Mouse (Mus musculus): ENCODE results near the gene Sult2b1. TPM values are rescaled to one million over a fixed set of nuclear protein-coding genes. Genes with fewer than 3 reads are reported as not detected.

Sult2b1 gene
- polyA plus RNA-seq, 1 experiment, result not detected

DNA sequence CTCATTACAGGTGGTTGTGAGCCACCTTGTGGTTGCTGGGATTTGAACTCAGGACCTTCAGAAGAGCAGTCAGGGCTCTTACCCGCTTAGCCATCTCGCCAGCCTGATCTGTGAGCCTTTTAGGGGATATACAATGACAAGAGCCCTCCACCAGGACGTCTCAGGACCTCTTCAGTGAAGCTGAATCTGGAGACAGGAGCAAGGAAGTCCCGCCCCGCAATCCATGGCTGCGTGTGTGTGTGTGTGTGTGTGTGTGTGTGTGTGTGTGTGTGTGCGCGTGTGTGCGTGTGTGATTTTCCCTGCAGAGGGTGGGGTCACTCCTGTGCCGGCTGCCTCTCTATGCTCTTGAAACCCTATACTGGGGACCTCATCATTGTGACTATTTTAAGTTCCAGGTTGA, 44.6 kb downstream of the Sult2b1 start:
- no peak overlapping the region for H3K27ac ChIP-seq (ENCODE audit: control insufficient read depth, insufficient read depth, low read depth, low read length, poor library complexity)
- 66% methylated on average over 10 of the region's 10 CpGs for WGBS
- peaks cover 4% of the 10 kb centered on the region; the same call in 1 of the 2 replicates for H3K4me1 ChIP-seq (ENCODE audit: control insufficient read depth, insufficient read depth, low read length)
- no peak for TF ChIP-seq CTCF (IDR thresholded peaks at IDR 0.05; ENCODE audit: control insufficient read depth, insufficient read depth, low read length)
- TF ChIP-seq POLR2A (IDR thresholded peaks at IDR 0.05; ENCODE audit: borderline replicate concordance, control insufficient read depth, low read depth, low read length), result no peak
- H3K4me3 ChIP-seq (replicated peaks; ENCODE audit: control insufficient read depth, low read depth, low read length), result no peak overlapping the region

GRCm38 (mm10) chr7:45739162-45739763, 45.2 kb downstream of the Sult2b1 start:
- H3K4me1 ChIP-seq (ENCODE audit: control insufficient read depth, insufficient read depth, low read length), result peaks cover 4% of the 10 kb centered on the region; the same call in 1 of the 2 replicates
- TF ChIP-seq CTCF (IDR thresholded peaks at IDR 0.05; ENCODE audit: control insufficient read depth, insufficient read depth, low read length) (peak; percentile 74), POLR2A (IDR thresholded peaks at IDR 0.05; ENCODE audit: borderline replicate concordance, control insufficient read depth, low read depth, low read length) (no peak)
- no peak overlapping the region for H3K27ac ChIP-seq (ENCODE audit: control insufficient read depth, insufficient read depth, low read depth, low read length, poor library complexity)
- H3K4me3 ChIP-seq (replicated peaks; ENCODE audit: control insufficient read depth, low read depth, low read length), result no peak overlapping the region
- 8% methylated on average over 9 of the region's 9 CpGs for WGBS

DNA sequence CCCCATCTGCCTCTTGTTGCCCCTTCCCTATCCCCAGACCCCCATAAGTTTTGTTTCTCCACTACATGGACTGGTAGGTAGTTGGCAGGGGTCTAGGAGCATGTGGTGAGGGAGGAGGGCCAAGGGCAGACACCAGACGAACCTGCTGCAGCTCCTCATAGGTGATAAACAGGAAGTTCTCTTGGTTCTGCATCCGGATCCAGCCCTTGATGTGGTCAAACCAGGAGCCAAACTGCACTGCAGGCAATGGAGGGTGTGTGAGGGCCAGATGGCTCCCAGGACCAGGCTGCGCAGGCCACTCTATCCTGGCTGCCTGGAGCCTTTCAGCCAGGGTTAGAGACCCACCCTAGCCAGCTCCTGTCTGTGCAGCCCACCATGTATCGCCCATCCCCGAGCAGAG, 51.0 kb downstream of the Sult2b1 start:
- no peaks in the 10 kb centered on the region for H3K4me1 ChIP-seq (ENCODE audit: control insufficient read depth, insufficient read depth, low read length)
- TF ChIP-seq POLR2A (IDR thresholded peaks at IDR 0.05; ENCODE audit: borderline replicate concordance, control insufficient read depth, low read depth, low read length) (no peak), CTCF (IDR thresholded peaks at IDR 0.05; ENCODE audit: control insufficient read depth, insufficient read depth, low read length) (no peak)
- no peak overlapping the region for H3K27ac ChIP-seq (ENCODE audit: control insufficient read depth, insufficient read depth, low read depth, low read length, poor library complexity)
- 44% methylated on average over 5 of the region's 5 CpGs for WGBS
- no peak overlapping the region for H3K4me3 ChIP-seq (replicated peaks; ENCODE audit: control insufficient read depth, low read depth, low read length)

GRCm38 (mm10) chr7:45730727-45731431, 53.6 kb downstream of the Sult2b1 start:
- H3K4me1 ChIP-seq (ENCODE audit: control insufficient read depth, insufficient read depth, low read length), result no peaks in the 10 kb centered on the region
- whole genome bisulfite sequencing, result 47% methylated on average over 16 of the region's 16 CpGs
- TF ChIP-seq POLR2A (IDR thresholded peaks at IDR 0.05; ENCODE audit: borderline replicate concordance, control insufficient read depth, low read depth, low read length) (no peak), CTCF (IDR thresholded peaks at IDR 0.05; ENCODE audit: control insufficient read depth, insufficient read depth, low read length) (peak; percentile 59)
- H3K4me3 ChIP-seq (replicated peaks; ENCODE audit: control insufficient read depth, low read depth, low read length), result no peak overlapping the region
- no peak overlapping the region for H3K27ac ChIP-seq (ENCODE audit: control insufficient read depth, insufficient read depth, low read depth, low read length, poor library complexity)

DNA sequence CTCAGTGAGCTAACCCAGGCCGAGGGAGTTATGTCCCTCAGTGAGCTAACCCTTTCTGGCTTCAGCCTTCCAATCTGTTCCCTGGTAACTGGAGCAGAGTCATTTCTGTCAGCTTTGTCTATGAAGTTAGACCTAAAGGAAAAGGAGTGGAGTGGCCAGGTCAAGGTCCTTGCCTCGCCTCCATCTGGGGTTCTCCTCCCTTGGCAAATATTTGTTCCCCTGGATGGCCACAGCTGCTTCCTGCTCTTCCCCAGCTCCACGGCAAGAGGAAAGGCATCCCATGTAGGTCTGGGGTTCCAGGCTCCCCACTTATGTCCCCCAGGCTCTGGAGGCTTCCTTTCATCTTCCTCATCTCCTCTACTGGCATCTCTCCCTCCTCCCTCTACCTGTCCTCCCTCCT, 56.8 kb downstream of the Sult2b1 start:
- TF ChIP-seq POLR2A (IDR thresholded peaks at IDR 0.05; ENCODE audit: borderline replicate concordance, control insufficient read depth, low read depth, low read length) (no peak), CTCF (IDR thresholded peaks at IDR 0.05; ENCODE audit: control insufficient read depth, insufficient read depth, low read length) (no peak)
- H3K4me1 ChIP-seq (ENCODE audit: control insufficient read depth, insufficient read depth, low read length), result no peaks in the 10 kb centered on the region
- no peak overlapping the region for H3K27ac ChIP-seq (ENCODE audit: control insufficient read depth, insufficient read depth, low read depth, low read length, poor library complexity)
- no peak overlapping the region for H3K4me3 ChIP-seq (replicated peaks; ENCODE audit: control insufficient read depth, low read depth, low read length)
- WGBS, result 71% methylated on average over 3 of the region's 3 CpGs

- WGBS, result 92% methylated on average over 10 of the region's 10 CpGs
- Histone ChIP-seq H3K4me1 (ENCODE audit: control insufficient read depth, insufficient read depth, low read length) (no peaks in the 10 kb centered on the region), H3K4me3 (replicated peaks; ENCODE audit: control insufficient read depth, low read depth, low read length) (no peak overlapping the region), H3K27ac (ENCODE audit: control insufficient read depth, insufficient read depth, low read depth, low read length, poor library complexity) (no peak overlapping the region)
- TF ChIP-seq CTCF (IDR thresholded peaks at IDR 0.05; ENCODE audit: control insufficient read depth, insufficient read depth, low read length) (no peak), POLR2A (IDR thresholded peaks at IDR 0.05; ENCODE audit: borderline replicate concordance, control insufficient read depth, low read depth, low read length) (no peak)
Observed at GRCm38 (mm10) chr7:45726419-45726818, 58.0 kb downstream of the Sult2b1 start.

- 91% methylated on average over 11 of the region's 11 CpGs for WGBS
- H3K4me1 ChIP-seq (ENCODE audit: control insufficient read depth, insufficient read depth, low read length), result no peaks in the 10 kb centered on the region
- H3K4me3 ChIP-seq (replicated peaks; ENCODE audit: control insufficient read depth, low read depth, low read length), result no peak within 1 kb of the TSS
- no peak within 1 kb of the TSS; the same call in 1 of the 2 replicates for H3K27ac ChIP-seq (ENCODE audit: control insufficient read depth, insufficient read depth, low read depth, low read length, poor library complexity)
- no peak for TF ChIP-seq CTCF (IDR thresholded peaks at IDR 0.05; ENCODE audit: control insufficient read depth, insufficient read depth, low read length)
- no peak for TF ChIP-seq POLR2A (IDR thresholded peaks at IDR 0.05; ENCODE audit: borderline replicate concordance, control insufficient read depth, low read depth, low read length)
Observed at GRCm38 (mm10) chr7:45725713-45726112, 58.8 kb downstream of the Sult2b1 start, which contains the start of gene Spaca4. TSS of gene Spaca4 (minus strand) at chr7:45725813.

GRCm38 (mm10) chr7:45725151-45725550, 59.3 kb downstream of the Sult2b1 start:
- TF ChIP-seq POLR2A (IDR thresholded peaks at IDR 0.05; ENCODE audit: borderline replicate concordance, control insufficient read depth, low read depth, low read length), result no peak
- TF ChIP-seq CTCF (IDR thresholded peaks at IDR 0.05; ENCODE audit: control insufficient read depth, insufficient read depth, low read length), result no peak
- no peak overlapping the region; the same call in 1 of the 2 replicates for H3K27ac ChIP-seq (ENCODE audit: control insufficient read depth, insufficient read depth, low read depth, low read length, poor library complexity)
- WGBS, result 82% methylated on average over 9 of the region's 9 CpGs
- H3K4me3 ChIP-seq (replicated peaks; ENCODE audit: control insufficient read depth, low read depth, low read length), result no peak overlapping the region
- H3K4me1 ChIP-seq (ENCODE audit: control insufficient read depth, insufficient read depth, low read length), result no peaks in the 10 kb centered on the region

Measured in bone marrow, adult 2 months (tissue).